Mouse (Mus musculus) lung, adult 18-20 months (tissue): Measurements from ENCODE around the gene Fam53b.
A peak's percentile ranks its signal among the peaks of the same experiment; 100 is the strongest.

Experiments
- DNase-seq, 2 experiments: peaks; one replicate each; pipeline ENCODE4 v3.0.0; 2022; ENCODE audit warnings: mixed read lengths in 2 of 2

Fam53b gene

DNA sequence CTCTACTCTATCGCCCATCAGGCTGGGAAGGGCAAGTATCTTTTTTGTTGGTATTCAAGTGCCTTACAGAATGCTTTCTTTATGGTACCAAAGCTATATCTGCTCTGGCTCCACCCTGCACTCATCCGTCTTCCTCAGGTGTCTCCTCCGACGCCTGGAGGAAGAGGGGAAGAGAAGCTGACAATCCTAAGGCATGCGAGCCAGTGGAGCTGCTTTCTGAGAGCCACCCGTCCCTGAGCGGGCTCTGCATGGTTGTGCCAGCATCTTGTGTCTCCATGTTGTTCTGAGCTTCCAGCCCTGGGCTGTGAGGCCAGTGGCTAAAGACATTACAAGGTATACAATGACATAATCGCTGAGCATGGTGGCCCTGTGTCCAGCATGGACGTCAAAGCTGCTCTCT, 79.5 kb downstream of the Fam53b start:
- DNase-seq: no peak

DNA sequence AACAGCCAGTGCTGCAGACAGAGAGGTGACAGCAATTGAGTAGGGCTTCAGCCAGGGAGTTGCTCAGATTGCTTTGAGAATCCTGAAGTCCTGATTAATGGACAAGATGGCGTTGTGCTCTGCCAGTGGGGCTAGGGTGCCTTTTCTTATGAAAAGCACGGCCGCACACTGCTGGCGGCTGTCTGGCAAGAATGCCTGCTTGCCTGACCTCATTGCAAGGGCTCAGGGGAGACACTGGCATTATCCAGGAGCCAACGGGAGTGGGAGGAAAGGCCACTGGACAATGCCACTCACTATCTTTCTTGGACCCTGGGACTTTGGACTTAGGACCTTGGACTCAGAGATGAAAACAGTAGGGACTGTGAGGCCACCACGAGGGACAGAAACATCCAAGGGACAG, 80.2 kb downstream of the Fam53b start:
- DNase-seq: no peak

DNA sequence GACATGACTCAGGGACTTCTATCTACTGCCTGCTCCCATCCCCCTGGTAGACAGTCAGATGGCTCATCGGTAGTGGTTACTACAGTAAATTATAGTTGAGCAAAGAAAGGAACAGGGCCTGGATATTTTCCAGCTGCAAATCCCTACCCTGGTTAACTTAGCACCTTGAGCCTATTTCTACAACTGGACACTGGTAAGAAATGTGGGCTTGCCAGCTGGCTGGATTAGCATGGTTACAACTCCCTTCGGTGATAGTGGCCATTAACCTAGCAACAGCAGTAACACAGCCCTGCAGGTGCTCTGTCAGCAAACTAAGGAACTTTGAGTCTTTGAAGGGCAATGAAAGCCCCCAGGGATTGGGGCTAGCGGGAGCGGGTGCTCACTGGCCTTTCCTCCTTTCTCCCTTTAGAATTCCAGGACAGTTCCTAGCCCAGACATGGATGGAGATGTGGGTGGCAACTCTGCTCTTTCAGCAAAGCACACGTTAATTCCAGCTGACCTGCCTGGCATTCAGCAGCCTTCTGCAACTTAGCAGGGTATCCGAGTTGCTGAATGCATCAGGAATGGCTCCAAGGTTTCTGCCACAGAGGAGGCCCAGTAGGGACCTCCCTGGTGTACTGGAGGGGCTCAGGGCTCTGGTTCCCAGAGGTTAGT, 81.4 kb downstream of the Fam53b start:
- DNase-seq: no peak

DNA sequence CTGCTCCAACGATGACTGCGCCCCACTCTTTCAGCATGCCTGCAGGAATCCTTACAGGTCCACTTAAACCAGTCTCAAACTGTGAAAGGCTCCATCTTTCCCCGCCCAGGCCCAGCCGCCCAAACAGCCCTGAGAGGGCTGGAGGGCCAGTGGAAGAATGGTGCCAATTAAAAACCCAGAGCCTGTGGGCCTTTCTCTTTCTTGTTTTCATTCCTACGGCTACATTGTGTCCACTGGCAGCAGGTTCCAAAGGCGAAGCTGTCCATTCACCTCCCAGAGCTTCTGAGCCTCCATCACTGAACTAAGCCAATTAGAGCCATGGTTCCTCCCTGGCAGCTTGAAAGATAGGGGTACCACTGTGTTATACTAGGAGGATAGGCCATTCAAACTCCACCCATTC, 82.1 kb downstream of the Fam53b start:
- peak in 1 of 2 experiments; percentile 50 for DNase-seq

DNA sequence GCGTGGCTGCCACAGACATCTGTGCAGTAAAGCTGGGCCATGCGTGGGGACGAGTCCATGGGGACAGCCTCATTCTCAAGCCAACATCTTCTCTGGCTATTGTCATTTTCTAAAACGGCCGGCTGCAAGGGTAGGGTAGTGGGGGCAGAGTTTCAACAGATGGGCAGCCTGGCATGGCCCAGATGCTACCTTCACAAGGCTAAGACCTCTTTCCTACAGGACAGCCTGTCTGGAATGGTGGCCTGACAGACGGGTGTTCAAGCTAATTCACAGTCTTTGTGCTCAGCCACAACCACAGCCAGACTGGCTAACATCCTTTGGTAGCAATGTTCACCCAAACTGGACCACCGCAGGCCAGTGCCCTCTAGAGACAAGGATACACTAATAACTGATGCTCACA, 83.2 kb downstream of the Fam53b start:
- no peak for DNase-seq

DNA sequence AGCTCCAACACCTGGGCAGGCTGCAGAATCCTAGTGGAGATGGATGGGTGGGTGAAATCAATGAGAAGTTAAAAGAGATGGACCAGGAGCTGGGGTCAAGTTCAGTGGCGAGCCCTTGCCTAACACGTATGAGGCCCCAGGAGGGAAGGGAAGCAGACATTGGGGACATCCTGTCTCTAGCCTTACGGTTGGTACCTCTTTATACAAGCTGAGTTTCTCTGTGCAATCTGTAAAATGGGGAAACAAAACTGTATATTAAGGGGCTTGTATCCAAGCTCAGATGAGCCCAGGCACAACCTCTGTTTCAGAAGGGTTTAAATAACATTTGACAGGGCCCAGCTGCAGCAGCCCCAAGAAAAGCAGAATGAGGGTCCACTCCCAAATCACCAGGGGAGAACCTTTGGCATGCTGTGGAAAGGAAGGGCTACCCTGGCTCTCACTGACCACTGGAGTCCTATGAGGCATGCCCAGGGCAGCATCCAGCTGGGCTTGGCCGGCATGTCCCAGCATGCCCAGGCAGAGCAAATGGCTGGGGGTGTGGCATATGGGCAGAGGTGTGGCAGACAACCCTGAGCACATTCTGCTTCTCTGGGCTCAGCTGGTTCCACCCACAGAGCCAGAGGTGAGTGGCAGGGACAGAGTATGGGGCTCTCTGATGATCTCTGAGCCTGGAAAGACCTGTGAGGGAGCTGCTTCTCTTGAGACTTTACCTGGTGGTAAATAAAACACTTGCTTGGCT, 84.4 kb downstream of the Fam53b start:
- DNase-seq: peak; percentile 77 to 86

DNA sequence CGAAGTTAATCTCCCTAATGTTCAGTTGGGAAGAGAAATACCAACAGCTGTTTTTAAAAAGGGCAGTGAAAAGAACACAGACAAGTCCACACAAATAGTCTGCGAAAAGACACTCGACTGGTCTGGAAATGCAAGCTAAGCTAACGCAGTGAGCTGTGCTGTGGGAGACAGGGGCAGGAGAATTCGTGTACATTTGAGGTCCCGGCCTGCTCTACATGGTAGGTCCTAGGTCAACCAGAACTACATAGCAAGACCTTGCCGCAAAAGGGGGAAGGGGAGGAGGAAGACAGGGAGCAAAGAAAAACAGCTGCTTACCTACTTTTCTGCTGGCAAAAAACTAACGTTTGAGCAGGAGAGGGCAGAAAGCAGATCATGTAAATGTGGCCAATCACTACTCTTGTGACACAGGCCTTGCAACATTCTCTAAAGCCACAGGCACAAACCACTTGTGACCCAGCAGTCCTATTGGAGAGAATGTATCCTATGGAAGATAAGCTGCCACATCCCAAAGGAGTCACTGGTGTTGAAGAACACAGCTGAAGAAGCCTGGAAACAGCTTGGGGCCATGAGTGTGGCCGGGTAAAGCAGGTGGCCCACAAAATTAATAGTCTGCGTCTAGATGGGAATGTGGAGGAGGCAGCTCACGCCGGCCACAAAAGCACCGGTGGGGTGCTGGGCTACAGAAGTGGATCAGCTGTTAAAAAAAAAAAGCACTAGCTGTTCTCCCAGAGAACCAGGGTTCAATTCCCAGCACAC, 87.4 kb downstream of the Fam53b start:
- DNase-seq: peak; percentile 59 to 68

DNA sequence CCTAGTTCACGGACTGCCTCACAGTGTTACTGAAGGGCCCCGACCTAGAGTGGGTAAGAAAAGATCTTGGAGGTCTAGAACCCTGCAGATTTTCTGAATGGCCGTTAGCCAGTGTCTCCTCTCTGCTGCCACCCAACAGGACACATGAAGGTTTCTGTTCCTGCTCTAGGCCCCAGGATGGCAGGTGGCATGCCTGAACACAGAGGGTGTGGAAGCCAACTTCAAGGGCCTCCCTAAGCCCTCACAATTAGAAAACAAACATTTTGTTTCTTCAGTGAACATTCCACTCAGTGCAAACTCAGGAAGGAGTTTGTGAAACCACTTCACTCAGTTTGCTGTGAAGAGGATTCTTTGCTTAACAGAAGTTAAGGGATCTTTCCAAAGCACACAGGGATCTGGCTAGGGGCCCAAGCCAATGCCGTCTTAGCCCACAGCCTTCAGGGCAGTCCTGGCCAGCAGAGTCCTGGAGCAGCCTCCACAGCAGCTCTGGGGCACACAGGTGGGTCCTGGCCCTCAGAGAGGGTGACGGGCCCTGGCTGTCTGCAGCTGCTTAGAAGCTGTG, 89.1 kb downstream of the Fam53b start:
- peak; percentile 88 to 92 for DNase-seq

DNA sequence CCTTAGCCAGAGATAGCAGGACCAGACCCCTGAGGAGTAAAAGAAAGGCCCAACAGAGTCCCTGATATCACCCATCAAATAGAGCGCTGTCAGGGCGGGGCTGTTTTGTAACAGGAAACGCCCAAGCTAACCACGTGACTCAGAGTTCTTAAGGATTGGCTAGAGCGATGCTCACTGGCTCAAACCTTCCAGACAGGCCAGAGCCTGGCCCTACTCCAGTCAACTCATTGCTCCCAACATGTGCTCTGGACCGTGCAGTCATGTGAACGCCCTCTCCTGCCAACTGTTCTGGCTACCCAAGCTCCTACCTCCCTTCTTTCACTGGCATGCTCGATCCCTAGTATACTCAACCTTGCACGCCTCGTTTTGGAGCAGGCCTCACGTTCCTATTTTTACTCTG, 89.8 kb downstream of the Fam53b start:
- DNase-seq: peak; percentile 88 to 90

DNA sequence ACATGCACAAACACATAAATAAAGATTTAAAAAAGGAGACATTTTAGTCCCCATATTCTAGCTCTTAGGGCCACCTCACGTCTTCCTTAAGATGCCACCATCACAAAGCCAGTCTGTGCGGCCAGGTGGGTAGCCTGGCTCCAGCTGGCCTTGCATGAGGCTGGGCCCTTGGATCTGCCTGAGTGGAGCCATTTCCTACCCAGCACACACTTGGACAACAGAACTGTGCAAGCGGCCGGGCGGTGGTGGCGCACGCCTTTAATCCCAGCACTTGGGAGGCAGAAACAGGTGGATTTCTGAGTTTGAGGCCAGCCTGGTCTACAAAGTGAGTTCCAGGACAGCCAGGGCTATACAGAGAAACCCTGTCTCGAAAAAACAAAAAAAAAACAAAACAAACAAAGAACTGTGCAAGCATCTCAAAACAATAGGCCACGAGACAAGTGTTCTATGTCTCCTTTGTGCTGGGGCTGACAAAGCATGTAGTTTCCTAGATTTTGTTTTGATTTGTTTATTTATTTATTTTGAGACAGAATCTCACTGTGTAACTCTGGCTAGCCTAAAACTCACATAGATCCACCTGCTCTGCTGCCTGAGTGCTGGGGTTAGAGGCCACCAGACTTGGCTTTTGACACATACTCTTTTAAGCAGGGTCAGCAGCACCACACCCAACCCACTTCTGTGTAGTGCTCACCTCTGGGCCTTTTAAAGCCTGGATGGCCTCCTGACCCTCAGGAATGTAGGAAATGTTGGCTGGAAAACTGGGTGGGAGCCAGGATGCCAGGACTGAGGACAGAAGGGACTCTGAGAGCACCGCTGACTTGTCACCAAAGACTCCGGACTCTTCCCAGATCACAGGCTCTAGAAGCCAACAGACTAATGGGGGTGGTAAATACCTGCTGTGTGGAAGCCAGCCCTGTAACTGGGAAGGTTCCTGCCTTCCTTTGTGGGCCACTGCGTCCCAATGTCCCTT, 91.0 kb downstream of the Fam53b start:
- peak; percentile 73 to 77 for DNase-seq

DNA sequence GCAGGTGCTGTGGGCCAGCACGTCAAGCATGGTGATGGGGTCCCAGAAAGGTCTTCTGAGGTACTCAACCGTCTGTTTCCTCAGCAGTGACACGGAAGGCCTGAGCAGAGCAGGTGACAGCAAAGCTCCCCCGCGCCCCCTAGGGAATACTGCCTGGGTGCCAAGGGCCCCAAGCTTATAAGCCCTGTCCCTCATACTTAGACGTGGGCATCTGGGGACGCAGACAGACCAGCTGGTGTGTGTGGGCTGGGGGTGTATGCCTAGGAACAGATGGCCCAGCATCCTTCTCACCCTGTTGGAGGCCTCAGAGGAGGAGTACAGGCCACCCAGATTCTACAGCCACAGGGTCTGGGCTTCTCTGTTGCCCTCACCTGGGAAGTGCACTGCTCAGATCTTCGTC, 93.1 kb downstream of the Fam53b start:
- DNase-seq: no peak

DNA sequence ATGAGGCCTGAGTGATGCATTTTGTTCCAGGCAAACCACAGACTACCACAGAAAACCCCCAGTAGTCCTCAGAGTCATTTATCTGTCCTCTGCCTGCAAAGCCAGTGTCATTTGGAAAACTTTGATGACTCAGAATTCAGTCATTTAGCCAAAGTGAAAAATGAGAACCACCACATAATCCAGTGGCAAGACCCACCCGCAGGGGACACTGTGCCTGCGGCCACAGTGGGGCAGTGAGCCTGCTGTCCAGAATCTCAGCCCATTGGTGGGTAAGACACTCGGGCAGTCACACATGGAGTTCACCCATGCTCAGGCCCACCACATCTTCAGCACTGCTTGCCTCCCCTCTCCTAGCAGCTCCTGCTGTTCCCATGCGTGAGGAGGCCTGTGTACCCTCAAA, 94.1 kb downstream of the Fam53b start:
- DNase-seq: no peak

DNA sequence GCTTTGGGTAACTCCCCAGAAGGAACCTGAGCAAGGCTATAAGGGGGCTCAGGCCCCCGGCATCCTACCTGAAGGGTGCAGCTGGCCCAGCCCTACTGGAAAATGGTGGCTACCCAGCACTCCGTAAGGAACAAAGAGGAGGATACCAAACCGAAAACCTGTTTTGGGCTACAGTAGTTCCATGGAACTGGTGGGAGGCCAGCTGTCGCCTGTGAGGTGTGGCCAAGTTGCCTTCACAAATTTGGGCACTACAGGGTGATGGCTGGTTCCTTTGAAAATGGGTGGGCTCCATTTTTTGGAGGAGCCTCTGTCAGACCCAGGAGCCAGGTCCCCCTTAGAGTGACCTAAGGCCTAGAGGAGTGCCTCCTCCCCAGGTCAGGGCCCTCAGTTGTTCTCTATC, 98.4 kb downstream of the Fam53b start:
- DNase-seq: no peak

DNA sequence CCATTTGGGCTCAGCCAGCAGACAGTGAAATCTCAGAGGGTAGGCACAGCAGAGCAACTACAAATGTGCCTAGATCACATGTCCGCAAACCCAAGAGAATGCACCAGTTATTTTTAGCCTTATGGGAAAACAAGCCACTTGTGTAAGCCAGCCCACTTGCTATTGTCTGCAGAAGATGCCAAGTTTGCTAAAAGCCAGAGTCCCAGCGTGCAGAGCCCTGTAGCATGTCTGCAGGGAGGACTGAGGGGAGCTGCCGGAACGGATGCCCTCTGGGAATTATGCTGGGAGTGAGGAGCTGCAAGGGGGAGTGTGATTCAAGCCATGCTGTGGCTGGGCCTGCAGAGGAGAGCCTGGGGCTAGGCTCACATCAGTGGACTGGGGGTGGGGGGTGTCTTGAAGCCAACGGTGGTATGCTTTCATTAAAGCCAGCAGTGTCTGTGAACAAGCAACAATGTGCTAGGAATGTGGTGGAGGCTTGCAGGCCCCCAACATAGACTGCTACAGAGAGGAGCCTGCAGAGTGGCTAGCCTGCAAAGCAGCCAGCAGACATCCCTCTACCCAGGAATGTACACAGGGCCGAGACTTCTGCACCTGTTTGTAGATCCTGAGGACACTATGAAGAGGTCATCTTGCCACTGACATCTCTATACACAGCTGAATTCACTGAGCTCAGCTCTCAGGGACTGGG, 99.3 kb downstream of the Fam53b start:
- peak; percentile 51 to 62 for DNase-seq

DNA sequence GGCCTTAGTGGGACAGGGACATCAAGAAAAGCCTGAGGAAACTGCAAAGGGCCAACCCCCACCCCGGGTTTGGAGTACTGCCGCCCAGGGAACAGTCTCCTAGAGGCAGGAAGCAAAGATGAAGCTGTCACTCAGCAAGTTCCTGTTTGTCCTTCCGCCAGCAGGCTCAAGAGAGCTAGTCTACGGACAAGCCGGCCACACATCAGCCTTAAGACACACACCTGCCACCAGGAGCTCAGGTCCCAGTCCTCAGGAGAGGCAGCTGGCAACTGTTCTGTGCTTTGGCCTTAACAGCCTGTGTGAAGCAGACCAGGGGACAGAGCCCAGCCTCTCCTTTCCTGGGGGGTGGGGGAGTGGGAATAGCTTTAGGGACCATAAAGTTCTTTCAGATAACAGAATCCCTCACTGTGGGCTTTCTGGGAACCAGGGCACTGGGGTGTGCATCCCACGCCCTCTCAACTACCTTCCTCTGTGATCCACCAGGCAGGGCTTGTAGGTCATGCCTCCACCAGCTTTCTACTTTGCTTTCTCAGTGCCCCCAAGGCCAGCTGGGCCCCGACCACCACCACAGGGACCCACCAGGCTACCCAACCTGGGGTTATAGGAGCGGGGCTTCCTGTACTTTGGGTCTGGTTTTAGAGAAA, 100.1 kb downstream of the Fam53b start:
- DNase-seq: peak; percentile 65 to 78

DNA sequence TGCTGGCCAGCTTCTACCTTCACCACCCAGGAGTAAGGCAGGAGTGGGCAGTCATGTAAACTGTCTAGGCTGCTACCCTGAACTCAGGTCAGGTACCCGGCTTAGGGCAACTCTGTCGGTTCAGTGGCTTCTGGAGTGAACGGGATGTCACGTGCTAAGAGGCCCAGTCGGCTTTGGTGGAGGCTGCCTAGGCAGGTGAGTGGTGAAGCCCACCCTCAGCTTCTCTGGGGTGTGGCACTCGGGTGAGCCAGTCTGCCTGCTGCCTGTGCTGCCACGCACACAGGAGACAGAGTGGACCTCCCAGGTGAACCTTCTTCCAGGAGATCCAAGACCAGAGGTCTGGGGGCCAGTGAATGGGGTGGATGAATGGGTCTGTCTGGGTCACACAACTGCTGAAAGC, 100.7 kb downstream of the Fam53b start:
- no peak for DNase-seq

DNA sequence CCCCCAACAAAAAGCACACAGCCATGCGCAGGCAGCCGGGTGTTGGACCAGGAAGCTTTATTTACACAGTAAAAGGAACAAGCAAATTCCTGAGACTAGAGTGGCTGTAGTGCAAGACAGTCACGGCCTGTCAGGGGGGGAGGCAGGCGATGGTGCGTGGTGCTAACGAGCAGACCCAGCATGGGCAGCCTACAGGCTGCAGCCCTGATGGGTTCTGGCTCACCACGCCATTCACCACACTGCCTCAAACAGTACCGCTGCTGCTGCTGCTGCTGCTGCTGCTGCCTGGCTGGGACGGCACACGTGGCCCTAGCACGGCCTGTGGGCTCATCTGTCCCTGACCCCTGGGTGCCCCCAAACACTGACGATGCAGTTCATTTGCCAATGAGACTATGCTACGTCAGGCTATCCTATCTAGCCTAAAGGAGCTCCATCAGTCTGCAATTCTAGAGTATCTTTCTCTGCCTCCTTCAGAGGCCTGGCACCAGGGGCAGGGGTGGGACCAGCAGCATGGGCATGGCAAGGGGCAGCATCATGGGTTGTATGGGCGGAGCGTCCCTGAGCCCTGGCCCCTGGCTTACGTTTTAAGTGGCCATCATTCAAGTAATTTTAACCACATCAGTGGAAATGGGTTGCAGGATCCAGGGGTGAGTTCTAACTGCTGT, 101.5 kb downstream of the Fam53b start:
- DNase-seq: peak; percentile 66 to 80

DNA sequence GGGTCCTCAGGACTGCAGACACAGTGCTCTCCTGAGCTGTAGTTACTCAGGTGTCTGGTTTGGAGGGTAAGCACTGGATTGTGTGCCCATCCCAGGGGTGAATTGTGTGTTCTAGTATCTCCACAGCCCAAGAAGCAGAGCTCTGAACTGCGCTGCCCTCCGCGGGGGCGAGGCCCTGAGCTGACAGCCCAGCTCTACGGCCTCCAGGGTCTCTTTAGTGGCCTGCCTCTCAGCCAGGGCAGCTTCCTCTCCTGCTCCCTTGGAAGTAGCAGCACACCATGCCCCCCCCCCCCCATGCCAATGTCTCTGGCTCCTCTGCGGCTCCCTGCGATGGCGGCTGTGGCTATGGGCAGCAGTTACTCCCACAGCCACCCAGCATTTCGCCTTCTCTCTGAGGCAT, 102.1 kb downstream of the Fam53b start:
- no peak for DNase-seq

DNA sequence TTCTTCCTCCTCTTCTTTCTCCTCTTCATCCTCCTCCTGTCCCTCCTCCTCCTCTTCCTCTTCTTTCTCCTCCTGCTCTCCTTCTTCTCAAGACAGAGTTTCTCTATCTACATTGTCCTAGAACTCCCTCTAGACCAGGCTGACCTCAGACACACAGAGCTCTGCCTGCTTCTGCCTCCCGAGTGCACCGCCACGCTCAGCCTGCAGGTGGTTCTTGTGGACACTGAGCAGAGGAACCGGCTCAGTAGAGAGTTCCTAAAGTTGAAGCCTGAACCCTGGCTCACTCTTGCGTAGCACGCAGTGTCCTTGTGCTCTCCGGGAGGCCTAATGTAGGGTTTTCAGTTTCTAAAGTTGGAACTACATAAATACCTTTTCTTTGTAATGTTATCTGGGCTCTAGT, 108.6 kb downstream of the Fam53b start:
- DNase-seq: no peak

DNA sequence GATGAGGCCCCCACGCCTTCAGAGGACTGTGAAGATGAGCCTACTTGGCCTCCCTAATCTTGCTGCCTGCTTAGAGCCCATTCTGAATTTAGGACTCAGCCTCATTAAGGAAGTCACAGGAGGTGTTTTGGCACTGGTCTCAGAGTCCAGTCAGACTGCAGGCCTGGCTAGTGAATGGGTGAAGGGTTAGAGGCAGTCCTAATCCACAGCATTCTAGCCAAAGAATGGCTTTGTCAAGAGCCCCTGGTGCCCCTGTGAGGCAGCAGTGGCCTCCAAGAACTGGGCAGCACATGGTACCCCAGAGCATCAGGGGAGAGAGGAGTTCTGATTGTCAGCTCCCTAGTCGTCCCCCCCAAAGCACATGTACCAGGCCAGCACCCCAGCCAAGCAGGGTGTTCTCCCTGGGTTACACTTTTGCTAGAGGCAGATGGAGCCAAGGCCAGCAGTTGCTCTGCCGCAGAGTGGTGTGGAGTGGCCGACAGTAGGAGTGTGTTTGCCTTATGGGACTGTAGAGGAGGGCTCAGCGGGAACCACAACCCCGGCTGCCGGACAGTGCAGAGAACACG, 109.3 kb downstream of the Fam53b start:
- DNase-seq: no peak
